Mouse (Mus musculus) inflammation-experienced regulatory T-cells, adult 6 months (primary cell): ENCODE measurements around the gene Ino80b. TPM values are rescaled to one million over a fixed set of nuclear protein-coding genes. Genes with fewer than 3 reads are reported as not detected.
A peak's percentile ranks its signal among the peaks of the same experiment; 100 is the strongest.

Experiments used
- ATAC-seq: one replicate; pipeline ENCODE4 v1.8.0; 2017
- polyA plus RNA-seq, 3 experiments: library from polyadenylated mRNA; unstranded; fragments of 100-300 nt; shearing (Covaris generic); gene quantifications; one replicate each; pipeline ENCODE4 v1.2.1; 2017

Gene Ino80b
- polyA plus RNA-seq, 3 experiments from 2014 or later: 1.0 to 2.8 TPM; not detected in 1

GRCm38 (mm10) chr6:83083497-83083896, 41.7 kb downstream of the Ino80b start:
- ATAC-seq: no peak

GRCm38 (mm10) chr6:83080210-83080609, 45.0 kb downstream of the Ino80b start:
- no peak for ATAC-seq

- ATAC-seq: peak; percentile 90
Observed at GRCm38 (mm10) chr6:83078324-83078858, 46.8 kb downstream of the Ino80b start.

GRCm38 (mm10) chr6:83077630-83078323, 47.5 kb downstream of the Ino80b start, which contains the start of gene Pcgf1:
Gene Pcgf1 (plus strand): TSS chr6:83077869.
- peak; percentile 38 for ATAC-seq

GRCm38 (mm10) chr6:83074979-83075378, 50.3 kb downstream of the Ino80b start:
- ATAC-seq: no peak

Other genes with a start within 250 kb of the Ino80b start
- 1 to 10 TPM; 2.4 to 3.6 (median 3.1) TPM for gene Sema4f, start 185.7 kb downstream of the Ino80b start, polyA plus RNA-seq
- gene M1ap, start 178.5 kb downstream of the Ino80b start, polyA plus RNA-seq: 1 to 10 TPM in 1 of 3 experiments, under 1 TPM in 1, not detected in 1; 0.17 to 1.8 TPM
- 10 to 100 TPM; 23.6 to 36.1 (median 30.4) TPM for gene Dok1, start 92.0 kb downstream of the Ino80b start, polyA plus RNA-seq
- not detected for gene Loxl3, start 91.3 kb downstream of the Ino80b start, polyA plus RNA-seq
- 100 to 1,000 TPM; 423 to 474 (median 448) TPM for gene Aup1, start 70.9 kb downstream of the Ino80b start, polyA plus RNA-seq
- gene Htra2, start 70.2 kb downstream of the Ino80b start, polyA plus RNA-seq: 10 to 100 TPM; 23.5 to 29.2 (median 28.4) TPM
- gene Dqx1, start 67.6 kb downstream of the Ino80b start, polyA plus RNA-seq: 1 to 10 TPM; 2.1 to 2.7 (median 2.7) TPM
- not detected for gene Tlx2, start 55.1 kb downstream of the Ino80b start, polyA plus RNA-seq
- 10 to 100 TPM; 37.0 to 49.3 (median 49.1) TPM for gene Pcgf1, start 47.6 kb downstream of the Ino80b start, polyA plus RNA-seq
- not detected for gene Lbx2, start 39.1 kb downstream of the Ino80b start, polyA plus RNA-seq
- gene Ccdc142, start 23.8 kb downstream of the Ino80b start, polyA plus RNA-seq: 1 to 10 TPM in 1 of 3 experiments, under 1 TPM in 1, not detected in 1; 0.79 to 3.2 TPM
- gene Gm42688, start 23.8 kb downstream of the Ino80b start, polyA plus RNA-seq: 1 to 10 TPM in 2 of 3 experiments, under 1 TPM in 1; 0.82 to 1.1 (median 1.1) TPM
- gene Mrpl53, start 16.4 kb downstream of the Ino80b start, polyA plus RNA-seq: 10 to 100 TPM; 60.0 to 78.3 (median 66.2) TPM
- 10 to 100 TPM in 2 of 3 experiments, 1 to 10 TPM in 1; 7.7 to 13.3 (median 12.9) TPM for gene Mogs, start 9.9 kb downstream of the Ino80b start, polyA plus RNA-seq
- gene Wbp1, start 3.9 kb downstream of the Ino80b start, polyA plus RNA-seq: 10 to 100 TPM; 25.1 to 28.9 (median 28.3) TPM
- gene Rtkn, start 10.0 kb upstream of the Ino80b start, polyA plus RNA-seq: 1 to 10 TPM in 1 of 3 experiments, not detected in 2; 3.7 TPM
- gene Wdr54, start 31.0 kb upstream of the Ino80b start, polyA plus RNA-seq: under 1 TPM in 2 of 3 experiments, not detected in 1; 0.19 to 0.48 TPM
- not detected for gene 1700003E16Rik, start 31.0 kb upstream of the Ino80b start, polyA plus RNA-seq
- gene Dctn1, start 40.5 kb upstream of the Ino80b start, polyA plus RNA-seq: 10 to 100 TPM; 15.5 to 21.0 (median 16.1) TPM
- under 1 TPM in 2 of 3 experiments, not detected in 1; 0.49 to 0.59 TPM for gene Slc4a5, start 94.4 kb upstream of the Ino80b start, polyA plus RNA-seq
- gene Mthfd2, start 200.5 kb upstream of the Ino80b start, polyA plus RNA-seq: 100 to 1,000 TPM; 129 to 140 (median 134) TPM
- gene Mob1a, start 200.6 kb upstream of the Ino80b start, polyA plus RNA-seq: 10 to 100 TPM; 57.7 to 67.7 (median 63.5) TPM
- 10 to 100 TPM; 59.4 to 85.5 (median 73.8) TPM for gene Bola3, start 223.7 kb upstream of the Ino80b start, polyA plus RNA-seq